Mouse (Mus musculus): ENCODE data around the gene Stk11ip.

DNA sequence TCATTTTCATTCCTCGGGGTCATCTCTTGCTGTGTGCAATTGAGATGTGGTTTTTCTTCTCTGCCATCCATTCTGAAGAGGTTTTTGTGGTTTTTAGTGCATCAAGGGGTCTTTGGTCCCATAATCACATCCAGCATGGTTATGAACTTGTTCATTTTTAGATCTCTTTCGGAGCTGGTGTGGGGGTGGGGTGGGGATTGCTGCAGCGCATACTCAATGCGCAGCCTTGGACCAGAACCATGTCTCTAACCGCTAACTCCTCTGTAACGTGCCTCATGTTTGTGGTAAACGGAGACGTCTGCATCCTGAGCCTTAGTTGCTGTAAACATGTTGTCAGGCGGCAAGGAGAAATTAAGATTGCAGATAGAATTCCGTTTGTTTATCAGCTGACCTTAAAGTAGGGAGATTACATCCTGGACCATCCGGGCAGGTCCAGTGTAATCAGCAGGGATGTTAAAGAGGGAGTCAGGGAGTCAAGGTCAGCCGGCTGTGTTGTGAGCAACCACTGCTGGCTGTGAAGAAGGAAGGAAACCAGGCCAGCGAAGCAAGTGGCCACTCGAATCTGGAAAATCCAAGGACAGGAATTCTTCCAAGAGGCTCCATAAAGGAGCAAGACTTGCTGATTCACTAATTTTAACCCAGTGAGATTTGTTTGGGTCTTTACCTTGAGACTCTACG is 4.5 kb upstream of the Stk11ip start:
- TF ChIP-seq CTCF (IDR thresholded peaks at IDR 0.05; ENCODE audit: borderline replicate concordance, insufficient read depth, low read depth, low read length) = no peak
- TF ChIP-seq POLR2A (IDR thresholded peaks at IDR 0.05; ENCODE audit: borderline replicate concordance, insufficient read depth, low read length) = no peak
